Mouse (Mus musculus) forebrain, postnatal 0 days (tissue): ENCODE results near the gene Fbxw7. TPM values are rescaled to one million over a fixed set of nuclear protein-coding genes. Genes with fewer than 3 reads are reported as not detected.

Experiments used
- ATAC-seq: fragments of 200-750 bp; cut with Nextera tagmentation; 2 replicates; pipeline ENCODE4 v1.8.0; 2017; ENCODE audit warnings: mild to moderate bottlenecking, moderate library complexity
- DNase-seq: peaks from one replicate; pipeline ENCODE4 v3.0.0-alpha.2; 2015
- H3K27ac ChIP-seq: fragments of 300-500 bp; sonication (generic); 2 replicates; pipeline ENCODE4 v1.5.1; 2014; ENCODE audit warnings: low read depth, mild to moderate bottlenecking, antibody characterized with exemption, low read length, moderate library complexity, mixed read lengths
- H3K27me3 ChIP-seq: fragments of 300-500 bp; sonication (generic); 2 replicates; pipeline ENCODE4 v1.6.1; 2014; ENCODE audit warnings: mild to moderate bottlenecking, low read length, mixed read lengths; ENCODE audit not compliant: insufficient read depth
- H3K36me3 ChIP-seq: fragments of 300-500 bp; sonication (generic); 2 replicates; pipeline ENCODE4 v1.6.1; 2014; ENCODE audit warnings: mild to moderate bottlenecking, moderate library complexity; ENCODE audit not compliant: insufficient read depth
- H3K4me1 ChIP-seq: fragments of 300-500 bp; sonication (generic); 2 replicates; pipeline ENCODE4 v1.6.1; 2014; ENCODE audit warnings: antibody characterized with exemption; ENCODE audit not compliant: insufficient read depth
- H3K4me2 ChIP-seq: fragments of 300-500 bp; sonication (generic); 2 replicates; pipeline ENCODE4 v1.6.1; 2014; ENCODE audit warnings: low read depth, mild to moderate bottlenecking, moderate library complexity
- H3K4me3 ChIP-seq: fragments of 300-500 bp; sonication (generic); 2 replicates; pipeline ENCODE4 v1.5.1; 2014; ENCODE audit warnings: low read depth, low read length, mixed read lengths
- H3K9ac ChIP-seq: fragments of 300-500 bp; sonication (generic); 2 replicates; pipeline ENCODE4 v1.6.1; 2014; ENCODE audit warnings: mild to moderate bottlenecking
- H3K9me3 ChIP-seq: fragments of 300-500 bp; sonication (generic); 2 replicates; pipeline ENCODE4 v1.6.1; 2016; ENCODE audit warnings: low read length
- CTCF ChIP-seq: sonication (generic); IDR thresholded peaks from 2 replicates; pipeline ENCODE4 v1.5.1; 2016; ENCODE audit warnings: antibody characterized with exemption, control low read depth, low read depth
- WGBS: fragments of 180-500 bp; shearing (Covaris S2); extraction: QIAGEN DNeasy Blood & Tissue Kit; methylation state at CpG from one replicate; pipeline ENCODE4 v1.1.7; 2014; 5-methylcytosine and 5-hydroxymethylcytosine counted together
- polyA plus RNA-seq: library from polyadenylated mRNA; unstranded; fragments of >200 nt; fragmentation: Nextera tagmentation; extraction: Ambion mirVana; gene quantifications from 2 replicates; pipeline ENCODE4 v1.2.1, GENCODE M21; 2015
- total RNA-seq: library from RNA; depleted of rRNA; stranded (reverse); fragments of >200 nt; gene quantifications from 2 replicates; pipeline ENCODE4 v1.2.3, GENCODE M21; 2014

The Fbxw7 gene
- total and polyA plus RNA-seq, 2 experiments from 2014 or later = 43.6 to 69.5 TPM

GRCm38 (mm10) chr3:84813436-84814156 lies 1.5 kb upstream of the Fbxw7 start:
- Histone ChIP-seq H3K36me3 (no peaks in the 10 kb centered on the region; the same call in 1 of the 2 replicates), H3K27ac (peak overlapping the region; percentile 96), H3K4me2 (peak overlapping the region; percentile 77), H3K27me3 (no peaks in the 10 kb centered on the region), H3K9me3 (no peaks in the 10 kb centered on the region), H3K4me3 (peak overlapping the region; percentile 94), H3K9ac (peak overlapping the region; percentile 54), H3K4me1 (peaks cover 6% of the 10 kb centered on the region; the same call in 1 of the 2 replicates)
- no peak for DNase-seq
- TF ChIP-seq CTCF = no peak
- peak; percentile 19 for ATAC-seq
- under 1% methylated on average over 29 of the region's 29 CpGs for WGBS

- WGBS = under 1% methylated on average over 58 of the region's 60 CpGs
- DNase-seq = peak; percentile 100
Observed at GRCm38 (mm10) chr3:84814157-84814761, 809 bp upstream of the Fbxw7 start.

GRCm38 (mm10) chr3:84815461-84815860 lies 393 bp downstream of the Fbxw7 start:
- H3K4me3 ChIP-seq = peak overlapping the region; percentile 94
- peak overlapping the region; percentile 98 for H3K4me2 ChIP-seq
- H3K27ac ChIP-seq = peak overlapping the region; percentile 96; the same call in 1 of the 2 replicates
- peaks cover 6% of the 10 kb centered on the region; the same call in 1 of the 2 replicates for H3K4me1 ChIP-seq
- peak overlapping the region; percentile 82 for H3K9ac ChIP-seq
- no peaks in the 10 kb centered on the region; the same call in 1 of the 2 replicates for H3K36me3 ChIP-seq
- WGBS = under 1% methylated on average over 29 of the region's 29 CpGs
- no peaks in the 10 kb centered on the region for H3K9me3 ChIP-seq
- ATAC-seq (no peak; the same call in 1 of the 2 replicates), DNase-seq (peak; percentile 26)
- H3K27me3 ChIP-seq = no peaks in the 10 kb centered on the region
- TF ChIP-seq CTCF = no peak

More at GRCm38 (mm10) chr3:84814157-84814761, 809 bp upstream of the Fbxw7 start:
- Histone ChIP-seq H3K4me3 (peak overlapping the region; percentile 94), H3K27ac (peak overlapping the region; percentile 96), H3K4me2 (peak overlapping the region; percentile 98), H3K4me1 (peaks cover 6% of the 10 kb centered on the region; the same call in 1 of the 2 replicates), H3K9me3 (no peaks in the 10 kb centered on the region), H3K36me3 (no peaks in the 10 kb centered on the region; the same call in 1 of the 2 replicates), H3K27me3 (no peaks in the 10 kb centered on the region), H3K9ac (peak overlapping the region; percentile 82)
- TF ChIP-seq CTCF = no peak
- ATAC-seq = peak; percentile 98

- Histone ChIP-seq H3K9ac (no peak overlapping the region), H3K4me1 (peaks cover 6% of the 10 kb centered on the region; the same call in 1 of the 2 replicates), H3K27ac (no peak overlapping the region), H3K4me2 (no peak overlapping the region), H3K4me3 (no peak overlapping the region), H3K36me3 (no peaks in the 10 kb centered on the region), H3K27me3 (no peaks in the 10 kb centered on the region), H3K9me3 (no peaks in the 10 kb centered on the region)
- ATAC-seq = no peak
- no peak for TF ChIP-seq CTCF
- DNase-seq = no peak
- WGBS = 54% methylated on average over 1 of the region's 1 CpGs
Observed at GRCm38 (mm10) chr3:84816951-84817350, 1.9 kb downstream of the Fbxw7 start.

GRCm38 (mm10) chr3:84820654-84821201 lies 5.7 kb downstream of the Fbxw7 start:
- WGBS = 40% methylated on average over 2 of the region's 2 CpGs
- Histone ChIP-seq H3K9ac (no peak overlapping the region), H3K4me2 (no peak overlapping the region), H3K4me3 (no peak overlapping the region), H3K36me3 (no peaks in the 10 kb centered on the region), H3K9me3 (no peaks in the 10 kb centered on the region), H3K27ac (no peak overlapping the region), H3K4me1 (peaks cover 6% of the 10 kb centered on the region; the same call in 1 of the 2 replicates), H3K27me3 (no peaks in the 10 kb centered on the region)
- TF ChIP-seq CTCF = no peak
- DNase-seq (no peak), ATAC-seq (no peak)

- H3K9ac ChIP-seq = no peak overlapping the region
- no peak for TF ChIP-seq CTCF
- no peaks in the 10 kb centered on the region for H3K36me3 ChIP-seq
- no peak overlapping the region for H3K4me3 ChIP-seq
- WGBS = 71% methylated on average over 5 of the region's 5 CpGs
- no peaks in the 10 kb centered on the region for H3K27me3 ChIP-seq
- no peak overlapping the region for H3K27ac ChIP-seq
- H3K9me3 ChIP-seq = no peaks in the 10 kb centered on the region
- ATAC-seq (no peak), DNase-seq (no peak)
- H3K4me1 ChIP-seq = no peaks in the 10 kb centered on the region
- H3K4me2 ChIP-seq = no peak overlapping the region
Observed at GRCm38 (mm10) chr3:84825990-84826389, 10.9 kb downstream of the Fbxw7 start.

- WGBS = 49% methylated on average over 3 of the region's 3 CpGs
- Histone ChIP-seq H3K4me3 (no peak overlapping the region), H3K27me3 (no peaks in the 10 kb centered on the region), H3K4me1 (no peaks in the 10 kb centered on the region), H3K4me2 (no peak overlapping the region), H3K27ac (no peak overlapping the region), H3K36me3 (no peaks in the 10 kb centered on the region), H3K9ac (no peak overlapping the region), H3K9me3 (no peaks in the 10 kb centered on the region)
- no peak for ATAC-seq
- no peak for TF ChIP-seq CTCF
- DNase-seq = no peak
Observed at GRCm38 (mm10) chr3:84826405-84826804, 11.3 kb downstream of the Fbxw7 start.
